Mouse (Mus musculus) left cerebral cortex, postnatal 25 days (tissue): ENCODE data around the gene Smap1. TPM values are rescaled to one million over a fixed set of nuclear protein-coding genes. Genes with fewer than 3 reads are reported as not detected.
"Not testable (repeated sequence)": the region's sequence is repeated elsewhere in the genome, so short reads cannot be mapped to it uniquely, and the experiment has no call there.

Source experiments
- DNase-seq, 2 experiments: peaks; one replicate each; pipeline ENCODE4 v3.0.0; 2022; ENCODE audit warnings: low spot score in 2 of 2, mixed read lengths in 1 of 2
- intact Hi-C: fragments of 180-260 bp; cut with DNase I; formaldehyde crosslinking; loops from one replicate; pipeline ENCODE4 v1.15.1; 2025
- total RNA-seq, 2 experiments: library from RNA; stranded (reverse); gene quantifications; 2 replicates each; pipeline ENCODE4 v1.2.3; 2021

The Smap1 gene
- 100 to 1,000 TPM; 156 to 162 TPM for total RNA-seq

- peak; percentile 84 to 86 for DNase-seq
- intact Hi-C loops = loop anchor here (5.0 kb wide), 1 partner anchor 85 kb away; the partner anchor contains the start of gene Sdhaf4
Observed at GRCm38 (mm10) chr1:23921711-23922529, at the start of gene Smap1. Smap1 (minus strand) TSS chr1:23922317.

GRCm38 (mm10) chr1:23971159-23971558, 49.0 kb upstream of the Smap1 start:
- DNase-seq, intact Hi-C loops: not testable (repeated sequence)

GRCm38 (mm10) chr1:23968027-23968725, 46.1 kb upstream of the Smap1 start:
- intact Hi-C loops = no loop called here

GRCm38 (mm10) chr1:23966226-23966625, 44.1 kb upstream of the Smap1 start:
- intact Hi-C loops = no loop called here
- DNase-seq = no peak

More at GRCm38 (mm10) chr1:23968027-23968725, 46.1 kb upstream of the Smap1 start:
- DNase-seq = no peak

GRCm38 (mm10) chr1:23959415-23959732, 37.3 kb upstream of the Smap1 start:
- intact Hi-C loops = loop anchor here (10.0 kb wide), 1 partner anchor 265 kb away; no protein-coding TSS in a partner anchor

GRCm38 (mm10) chr1:23958668-23959414, 36.7 kb upstream of the Smap1 start:
- DNase-seq = no peak
- intact Hi-C loops = loop anchor here (10.0 kb wide), 1 partner anchor 266 kb away; no protein-coding TSS in a partner anchor

More at GRCm38 (mm10) chr1:23959415-23959732, 37.3 kb upstream of the Smap1 start:
- DNase-seq = no peak

GRCm38 (mm10) chr1:23958101-23958500, 36.0 kb upstream of the Smap1 start:
- no peak for DNase-seq
- intact Hi-C loops = loop anchor here (10.0 kb wide), 1 partner anchor 267 kb away; no protein-coding TSS in a partner anchor

GRCm38 (mm10) chr1:23955539-23955938, 33.4 kb upstream of the Smap1 start:
- intact Hi-C loops = loop anchor here (2.0 to 10.0 kb wide), 2 partner anchors 21 to 269 kb away; no protein-coding TSS in a partner anchor
- no peak for DNase-seq

GRCm38 (mm10) chr1:23953921-23954320, 31.8 kb upstream of the Smap1 start:
- intact Hi-C loops = loop anchor here (2.0 to 10.0 kb wide), 3 partner anchors 19 to 271 kb away; no protein-coding TSS in a partner anchor

GRCm38 (mm10) chr1:23948778-23949699, 26.9 kb upstream of the Smap1 start:
- DNase-seq = no peak
- intact Hi-C loops = no loop called here

More at GRCm38 (mm10) chr1:23953921-23954320, 31.8 kb upstream of the Smap1 start:
- DNase-seq = peak; percentile 51 to 89

- intact Hi-C loops = no loop called here
- peak; percentile 10 to 30 for DNase-seq
Observed at GRCm38 (mm10) chr1:23948290-23948689, 26.2 kb upstream of the Smap1 start.

- intact Hi-C loops = no loop called here
- DNase-seq = no peak
Observed at GRCm38 (mm10) chr1:23944076-23944475, 22.0 kb upstream of the Smap1 start.

GRCm38 (mm10) chr1:23943146-23943940, 21.2 kb upstream of the Smap1 start:
- peak in 1 of 2 experiments; percentile 47 for DNase-seq
- intact Hi-C loops = no loop called here

GRCm38 (mm10) chr1:23935408-23935762, 13.3 kb upstream of the Smap1 start:
- DNase-seq = no peak
- intact Hi-C loops = loop anchor here (1.0 to 2.0 kb wide), 2 partner anchors 17 to 43 kb away; no protein-coding TSS in a partner anchor

- intact Hi-C loops = loop anchor here (1.0 to 2.0 kb wide), 2 partner anchors 18 to 43 kb away; no protein-coding TSS in a partner anchor
- DNase-seq = peak; percentile 45 to 85
Observed at GRCm38 (mm10) chr1:23934669-23935407, 12.7 kb upstream of the Smap1 start.

- intact Hi-C loops = no loop called here
- no peak for DNase-seq
Observed at GRCm38 (mm10) chr1:23929410-23929809, 7.3 kb upstream of the Smap1 start.

GRCm38 (mm10) chr1:23928371-23928770, 6.3 kb upstream of the Smap1 start:
- intact Hi-C loops = no loop called here

More at GRCm38 (mm10) chr1:23928371-23928770, 6.3 kb upstream of the Smap1 start:
- peak in 1 of 2 experiments; percentile 58 for DNase-seq
